Mouse (Mus musculus): Measurements from ENCODE around the gene Ptprn.

GRCm38 (mm10) chr1:75201236-75201635 lies 63.1 kb downstream of the Ptprn start:
- no peak for TF ChIP-seq EP300 (IDR thresholded peaks at IDR 0.05)
- TF ChIP-seq CTCF (IDR thresholded peaks at IDR 0.05), result no peak
